Mouse (Mus musculus): ENCODE measurements around the gene Chp2. TPM values are rescaled to one million over a fixed set of nuclear protein-coding genes. Genes with fewer than 3 reads are reported as not detected.

Gene Chp2
- 0.17 and 0.38 TPM in 2 replicates for polyA plus RNA-seq (2014; fragmentation: Nextera tagmentation; extraction: Ambion mirVana)

- Histone ChIP-seq H3K9me3 (ENCODE audit: control insufficient read depth, low read length) (no peaks in the 10 kb centered on the region), H3K27ac (ENCODE audit: low read depth, low read length) (no peak within 1 kb of the TSS), H3K4me3 (ENCODE audit: low read length) (peak within 1 kb of the TSS; percentile 28; the same call in 1 of the 2 replicates), H3K4me2 (replicated peaks; ENCODE audit: low read depth, low read length) (peak within 1 kb of the TSS; percentile 42), H3K36me3 (ENCODE audit: control insufficient read depth, insufficient read depth, low read length) (no peaks in the 10 kb centered on the region), H3K9ac (ENCODE audit: low read depth, low read length) (peak within 1 kb of the TSS; percentile 34; the same call in 1 of the 2 replicates), H3K27me3 (ENCODE audit: control insufficient read depth, insufficient read depth, low read length) (no peaks in the 10 kb centered on the region), H3K4me1 (ENCODE audit: control insufficient read depth, insufficient read depth, low read length) (0 out of 2 replicates have a peak, but pooled peaks cover 3% of the 10 kb centered on the region)
- ATAC-seq (ENCODE audit: low FRiP score, low TSS enrichment): peak; percentile 76; the same call in 1 of the 2 replicates
- 17% methylated on average over 20 of the region's 20 CpGs for WGBS
Observed at GRCm38 (mm10) chr7:122219315-122219801, at the start of gene Chp2. Gene Chp2 (plus strand): TSS chr7:122219496.

GRCm38 (mm10) chr7:122170705-122171104 lies 48.6 kb upstream of the Chp2 start:
- H3K36me3 ChIP-seq (ENCODE audit: control insufficient read depth, insufficient read depth, low read length): peaks cover 50% of the 10 kb centered on the region
- no peaks in the 10 kb centered on the region for H3K4me1 ChIP-seq (ENCODE audit: control insufficient read depth, insufficient read depth, low read length)
- no peak for ATAC-seq (ENCODE audit: low FRiP score, low TSS enrichment)
- H3K4me2 ChIP-seq (replicated peaks; ENCODE audit: low read depth, low read length): no peak overlapping the region
- no peak overlapping the region for H3K27ac ChIP-seq (ENCODE audit: low read depth, low read length)
- no peak overlapping the region for H3K4me3 ChIP-seq (ENCODE audit: low read length)
- H3K27me3 ChIP-seq (ENCODE audit: control insufficient read depth, insufficient read depth, low read length): no peaks in the 10 kb centered on the region
- H3K9me3 ChIP-seq (ENCODE audit: control insufficient read depth, low read length): no peaks in the 10 kb centered on the region
- 87% methylated on average over 6 of the region's 6 CpGs for WGBS
- no peak overlapping the region for H3K9ac ChIP-seq (ENCODE audit: low read depth, low read length)

GRCm38 (mm10) chr7:122171613-122172012 lies 47.7 kb upstream of the Chp2 start:
- ATAC-seq (ENCODE audit: low FRiP score, low TSS enrichment): no peak
- Histone ChIP-seq H3K36me3 (ENCODE audit: control insufficient read depth, insufficient read depth, low read length) (peaks cover 41% of the 10 kb centered on the region), H3K9ac (ENCODE audit: low read depth, low read length) (no peak overlapping the region), H3K4me1 (ENCODE audit: control insufficient read depth, insufficient read depth, low read length) (no peaks in the 10 kb centered on the region), H3K4me3 (ENCODE audit: low read length) (no peak overlapping the region), H3K9me3 (ENCODE audit: control insufficient read depth, low read length) (no peaks in the 10 kb centered on the region), H3K27ac (ENCODE audit: low read depth, low read length) (no peak overlapping the region), H3K27me3 (ENCODE audit: control insufficient read depth, insufficient read depth, low read length) (no peaks in the 10 kb centered on the region), H3K4me2 (replicated peaks; ENCODE audit: low read depth, low read length) (no peak overlapping the region)
- 62% methylated on average over 10 of the region's 10 CpGs for WGBS

- Histone ChIP-seq H3K27ac (ENCODE audit: low read depth, low read length) (no peak overlapping the region), H3K9me3 (ENCODE audit: control insufficient read depth, low read length) (no peaks in the 10 kb centered on the region), H3K4me2 (replicated peaks; ENCODE audit: low read depth, low read length) (no peak overlapping the region), H3K4me1 (ENCODE audit: control insufficient read depth, insufficient read depth, low read length) (no peaks in the 10 kb centered on the region), H3K27me3 (ENCODE audit: control insufficient read depth, insufficient read depth, low read length) (no peaks in the 10 kb centered on the region), H3K9ac (ENCODE audit: low read depth, low read length) (no peak overlapping the region), H3K36me3 (ENCODE audit: control insufficient read depth, insufficient read depth, low read length) (no peaks in the 10 kb centered on the region), H3K4me3 (ENCODE audit: low read length) (no peak overlapping the region)
- ATAC-seq (ENCODE audit: low FRiP score, low TSS enrichment): no peak
- WGBS: 95% methylated on average over 7 of the region's 7 CpGs
Observed at GRCm38 (mm10) chr7:122180720-122181119, 38.6 kb upstream of the Chp2 start.

- Histone ChIP-seq H3K4me1 (ENCODE audit: control insufficient read depth, insufficient read depth, low read length) (no peaks in the 10 kb centered on the region), H3K4me3 (ENCODE audit: low read length) (no peak overlapping the region), H3K9me3 (ENCODE audit: control insufficient read depth, low read length) (no peaks in the 10 kb centered on the region), H3K4me2 (replicated peaks; ENCODE audit: low read depth, low read length) (no peak overlapping the region), H3K27ac (ENCODE audit: low read depth, low read length) (no peak overlapping the region), H3K9ac (ENCODE audit: low read depth, low read length) (no peak overlapping the region), H3K27me3 (ENCODE audit: control insufficient read depth, insufficient read depth, low read length) (no peaks in the 10 kb centered on the region), H3K36me3 (ENCODE audit: control insufficient read depth, insufficient read depth, low read length) (no peaks in the 10 kb centered on the region)
- WGBS: 75% methylated on average over 5 of the region's 5 CpGs
- ATAC-seq (ENCODE audit: low FRiP score, low TSS enrichment): no peak
Observed at GRCm38 (mm10) chr7:122184569-122184968, 34.7 kb upstream of the Chp2 start.

- no peaks in the 10 kb centered on the region for H3K36me3 ChIP-seq (ENCODE audit: control insufficient read depth, insufficient read depth, low read length)
- peak within 1 kb of the TSS; percentile 21; the same call in 1 of the 2 replicates for H3K4me2 ChIP-seq (replicated peaks; ENCODE audit: low read depth, low read length)
- H3K9ac ChIP-seq (ENCODE audit: low read depth, low read length): no peak within 1 kb of the TSS
- no peaks in the 10 kb centered on the region for H3K9me3 ChIP-seq (ENCODE audit: control insufficient read depth, low read length)
- H3K27me3 ChIP-seq (ENCODE audit: control insufficient read depth, insufficient read depth, low read length): no peaks in the 10 kb centered on the region
- H3K27ac ChIP-seq (ENCODE audit: low read depth, low read length): no peak within 1 kb of the TSS
- no peak for ATAC-seq (ENCODE audit: low FRiP score, low TSS enrichment)
- no peak within 1 kb of the TSS; the same call in 1 of the 2 replicates for H3K4me3 ChIP-seq (ENCODE audit: low read length)
- WGBS: 26% methylated on average over 9 of the region's 17 CpGs
- no peaks in the 10 kb centered on the region for H3K4me1 ChIP-seq (ENCODE audit: control insufficient read depth, insufficient read depth, low read length)
Observed at GRCm38 (mm10) chr7:122186043-122186442, 33.3 kb upstream of the Chp2 start, which contains the start of gene Ern2. Gene Ern2 (minus strand): TSS chr7:122186207.

- H3K9ac ChIP-seq (ENCODE audit: low read depth, low read length): no peak overlapping the region
- H3K9me3 ChIP-seq (ENCODE audit: control insufficient read depth, low read length): no peaks in the 10 kb centered on the region
- no peak overlapping the region for H3K4me3 ChIP-seq (ENCODE audit: low read length)
- H3K27ac ChIP-seq (ENCODE audit: low read depth, low read length): no peak overlapping the region
- H3K4me2 ChIP-seq (replicated peaks; ENCODE audit: low read depth, low read length): no peak overlapping the region
- H3K36me3 ChIP-seq (ENCODE audit: control insufficient read depth, insufficient read depth, low read length): no peaks in the 10 kb centered on the region
- 0 out of 2 replicates have a peak, but pooled peaks have one; percentile 50 for ATAC-seq (ENCODE audit: low FRiP score, low TSS enrichment)
- 35% methylated on average over 7 of the region's 7 CpGs for WGBS
- H3K27me3 ChIP-seq (ENCODE audit: control insufficient read depth, insufficient read depth, low read length): no peaks in the 10 kb centered on the region
- H3K4me1 ChIP-seq (ENCODE audit: control insufficient read depth, insufficient read depth, low read length): no peaks in the 10 kb centered on the region
Observed at GRCm38 (mm10) chr7:122189484-122189883, 29.8 kb upstream of the Chp2 start.

GRCm38 (mm10) chr7:122191097-122191496 lies 28.2 kb upstream of the Chp2 start:
- Histone ChIP-seq H3K4me2 (replicated peaks; ENCODE audit: low read depth, low read length) (no peak overlapping the region), H3K27me3 (ENCODE audit: control insufficient read depth, insufficient read depth, low read length) (no peaks in the 10 kb centered on the region), H3K4me1 (ENCODE audit: control insufficient read depth, insufficient read depth, low read length) (no peaks in the 10 kb centered on the region), H3K4me3 (ENCODE audit: low read length) (no peak overlapping the region), H3K9me3 (ENCODE audit: control insufficient read depth, low read length) (no peaks in the 10 kb centered on the region), H3K9ac (ENCODE audit: low read depth, low read length) (no peak overlapping the region), H3K36me3 (ENCODE audit: control insufficient read depth, insufficient read depth, low read length) (no peaks in the 10 kb centered on the region), H3K27ac (ENCODE audit: low read depth, low read length) (no peak overlapping the region)
- no peak for ATAC-seq (ENCODE audit: low FRiP score, low TSS enrichment)
- 64% methylated on average over 10 of the region's 10 CpGs for WGBS

GRCm38 (mm10) chr7:122193919-122194318 lies 25.4 kb upstream of the Chp2 start:
- ATAC-seq (ENCODE audit: low FRiP score, low TSS enrichment): no peak
- no peak overlapping the region for H3K4me2 ChIP-seq (replicated peaks; ENCODE audit: low read depth, low read length)
- H3K36me3 ChIP-seq (ENCODE audit: control insufficient read depth, insufficient read depth, low read length): no peaks in the 10 kb centered on the region
- no peak overlapping the region for H3K9ac ChIP-seq (ENCODE audit: low read depth, low read length)
- H3K9me3 ChIP-seq (ENCODE audit: control insufficient read depth, low read length): no peaks in the 10 kb centered on the region
- H3K27ac ChIP-seq (ENCODE audit: low read depth, low read length): no peak overlapping the region
- no peaks in the 10 kb centered on the region for H3K4me1 ChIP-seq (ENCODE audit: control insufficient read depth, insufficient read depth, low read length)
- H3K4me3 ChIP-seq (ENCODE audit: low read length): no peak overlapping the region
- H3K27me3 ChIP-seq (ENCODE audit: control insufficient read depth, insufficient read depth, low read length): no peaks in the 10 kb centered on the region

Measured in kidney, embryonic 14.5 days (tissue).